Mouse (Mus musculus): Measurements from ENCODE around the gene Wdr92. TPM values are rescaled to one million over a fixed set of nuclear protein-coding genes. Genes with fewer than 3 reads are reported as not detected.
"Not testable (repeated sequence)": the region's sequence is repeated elsewhere in the genome, so short reads cannot be mapped to it uniquely, and the experiment has no call there.

The Wdr92 gene
- total RNA-seq, 2 experiments from 2014 or later = 8.0 to 8.6 TPM

GRCm38 (mm10) chr11:17199840-17200501 is 18.1 kb downstream of the Wdr92 start:
- intact Hi-C loops (cut with DNase I) = no loop called here
- no peak for DNase-seq (ENCODE audit: low spot score in 2 of 2)

- intact Hi-C loops (cut with DNase I) = no loop called here
- DNase-seq (ENCODE audit: low spot score in 2 of 2) = no peak
Measured at GRCm38 (mm10) chr11:17200936-17201335, 19.0 kb downstream of the Wdr92 start.

GRCm38 (mm10) chr11:17202481-17202880 is 20.6 kb downstream of the Wdr92 start:
- intact Hi-C loops (cut with DNase I) = no loop called here

GRCm38 (mm10) chr11:17211258-17212140 is 29.6 kb downstream of the Wdr92 start, which contains the start of gene Pno1:
Gene Pno1, minus strand, starts transcription at chr11:17211568.
- intact Hi-C loops (cut with DNase I) = loop anchor here (1.0 to 5.0 kb wide), 2 partner anchors 52 to 129 kb away; partner anchors contain the start of gene Ppp3r1
- DNase-seq (ENCODE audit: low spot score in 2 of 2) = peak; percentile 95

More at GRCm38 (mm10) chr11:17202481-17202880, 20.6 kb downstream of the Wdr92 start:
- DNase-seq (ENCODE audit: low spot score in 2 of 2) = no peak

- intact Hi-C loops (cut with DNase I) = loop anchor here (5.0 kb wide), 1 partner anchor 130 kb away; no protein-coding TSS in a partner anchor
- DNase-seq (ENCODE audit: low spot score in 2 of 2) = no peak
Measured at GRCm38 (mm10) chr11:17212141-17212495, 30.2 kb downstream of the Wdr92 start.

- intact Hi-C loops (cut with DNase I) = loop anchor here (5.0 kb wide), 1 partner anchor 131 kb away; no protein-coding TSS in a partner anchor
- DNase-seq (ENCODE audit: low spot score in 2 of 2) = no peak
Measured at GRCm38 (mm10) chr11:17212903-17213509, 31.1 kb downstream of the Wdr92 start.

GRCm38 (mm10) chr11:17215475-17215874 is 33.6 kb downstream of the Wdr92 start:
- intact Hi-C loops (cut with DNase I) = no loop called here
- no peak for DNase-seq (ENCODE audit: low spot score in 2 of 2)

GRCm38 (mm10) chr11:17221126-17221525 is 39.2 kb downstream of the Wdr92 start:
- intact Hi-C loops (cut with DNase I) = no loop called here
- no peak for DNase-seq (ENCODE audit: low spot score in 2 of 2)

GRCm38 (mm10) chr11:17232792-17233191 is 50.9 kb downstream of the Wdr92 start:
- intact Hi-C loops (cut with DNase I) = no loop called here
- no peak for DNase-seq (ENCODE audit: low spot score in 2 of 2)

GRCm38 (mm10) chr11:17236449-17237037 is 54.6 kb downstream of the Wdr92 start:
- DNase-seq (ENCODE audit: low spot score in 2 of 2) = no peak
- intact Hi-C loops (cut with DNase I) = no loop called here

GRCm38 (mm10) chr11:17238598-17238997 is 56.7 kb downstream of the Wdr92 start:
- DNase-seq (ENCODE audit: low spot score in 2 of 2); intact Hi-C loops (cut with DNase I): not testable (repeated sequence)

- intact Hi-C loops (cut with DNase I) = no loop called here
- no peak for DNase-seq (ENCODE audit: low spot score in 2 of 2)
Measured at GRCm38 (mm10) chr11:17248715-17249114, 66.8 kb downstream of the Wdr92 start.

- intact Hi-C loops (cut with DNase I) = loop anchor here (5.0 kb wide), 1 partner anchor 100 kb away; the partner anchor contains the start of gene Ppp3r1
- DNase-seq (ENCODE audit: low spot score in 2 of 2) = no peak
Measured at GRCm38 (mm10) chr11:17256813-17257365, 75.0 kb downstream of the Wdr92 start.

GRCm38 (mm10) chr11:17257443-17257842 is 75.5 kb downstream of the Wdr92 start, which contains the start of gene C1d:
Gene C1d, plus strand, starts transcription at chr11:17257579.
- intact Hi-C loops (cut with DNase I) = loop anchor here (5.0 kb wide), 1 partner anchor 100 kb away; the partner anchor contains the start of gene Ppp3r1
- DNase-seq (ENCODE audit: low spot score in 2 of 2) = peak; percentile 95 to 96

- no peak for DNase-seq (ENCODE audit: low spot score in 2 of 2)
- intact Hi-C loops (cut with DNase I) = loop anchor here (5.0 kb wide), 1 partner anchor 101 kb away; the partner anchor contains the start of gene Ppp3r1
Measured at GRCm38 (mm10) chr11:17257861-17258260, 76.0 kb downstream of the Wdr92 start.

- no peak for DNase-seq (ENCODE audit: low spot score in 2 of 2)
- intact Hi-C loops (cut with DNase I) = no loop called here
Measured at GRCm38 (mm10) chr11:17267176-17267575, 85.3 kb downstream of the Wdr92 start.

- no peak for DNase-seq (ENCODE audit: low spot score in 2 of 2)
- intact Hi-C loops (cut with DNase I) = no loop called here
Measured at GRCm38 (mm10) chr11:17268801-17269200, 86.9 kb downstream of the Wdr92 start.

GRCm38 (mm10) chr11:17279959-17280358 is 98.1 kb downstream of the Wdr92 start:
- intact Hi-C loops (cut with DNase I) = loop anchor here (5.0 to 10.0 kb wide), 2 partner anchors 1587 to 1745 kb away; no protein-coding TSS in a partner anchor
- DNase-seq (ENCODE audit: low spot score in 2 of 2) = peak in 1 of 2 experiments; percentile 26
